Comparison of ENCODE assay signal across 20 mouse cellular contexts in genomic region chr12:73600457-73600856, GRCm38 (mm10). TPM values are rescaled to one million over a fixed set of nuclear protein-coding genes. Genes with fewer than 3 reads are reported as not detected.
"Had no signal": no experiment of that assay in that cellular context is flagged by ENCODE, and none has a peak within 500 bp of the region (broad histone marks: within the 10 kb centered on the region; RNA-seq: fewer than 3 reads in every experiment).

No protein-coding gene starts in this region.

- DNase-seq: lung, adult 18-20 months; lung, embryonic 14.5 days; lung, postnatal 10 days; lung, postnatal 4 days; retina, postnatal 1 day; right cerebral cortex, adult 18-20 months; right cerebral cortex, postnatal 25 days; right cerebral cortex, postnatal 4 days; spleen, adult 18-20 months; thymus, adult 18-20 months; thymus, postnatal 14 days; thymus, postnatal 36 days had no signal

- H3K4me1 ChIP-seq: midbrain, embryonic 15.5 days; neural tube, embryonic 15.5 days had no signal

- H3K36me3 ChIP-seq: midbrain, embryonic 15.5 days; neural tube, embryonic 13.5 days; neural tube, embryonic 15.5 days had no signal

- H3K27me3 ChIP-seq: midbrain, embryonic 15.5 days; neural tube, embryonic 13.5 days; neural tube, embryonic 15.5 days had no signal

- ATAC-seq: midbrain, embryonic 15.5 days had no signal

- H3K4me2 ChIP-seq: lung, embryonic 14.5 days; midbrain, embryonic 11.5 days; midbrain, embryonic 15.5 days; neural tube, embryonic 13.5 days; neural tube, embryonic 15.5 days had no signal

- H3K9ac ChIP-seq: liver, embryonic 14.5 days; lung, embryonic 14.5 days; midbrain, embryonic 15.5 days; neural tube, embryonic 13.5 days; neural tube, embryonic 15.5 days had no signal

- H3K4me3 ChIP-seq: midbrain, embryonic 15.5 days; myocyte; neural tube, embryonic 13.5 days; neural tube, embryonic 15.5 days had no signal

- H3K9me3 ChIP-seq: midbrain, embryonic 15.5 days; neural tube, embryonic 13.5 days; neural tube, embryonic 15.5 days had no signal

- H3K27ac ChIP-seq: liver, embryonic 14.5 days; midbrain, embryonic 15.5 days; neural tube, embryonic 13.5 days; neural tube, embryonic 15.5 days had no signal

RNA-seq across cellular contexts. Expression of gene Tmem30b, which starts 54.3 kb away (rescaled TPM):
- total RNA-seq: megakaryocyte, adult 5-6 weeks; megakaryocyte-erythroid progenitor cell, adult 5-6 weeks had no signal
- polyA plus RNA-seq: myocyte had no signal
